Mouse (Mus musculus): ENCODE measurements around the gene Ldlrad3. TPM values are rescaled to one million over a fixed set of nuclear protein-coding genes. Genes with fewer than 3 reads are reported as not detected.
A peak's percentile ranks its signal among the peaks of the same experiment; 100 is the strongest.

Ldlrad3 gene
- total RNA-seq, 1 experiment from 2014 or later = 10.2 TPM

- ATAC-seq (replicated peaks in 1 of 2; ENCODE audit: insufficient read depth in 1 of 2, low FRiP score in 2 of 2, low TSS enrichment in 1 of 2, low read depth in 1 of 2, poor library complexity in 2 of 2, severe bottlenecking in 2 of 2) = no peak
Measured at GRCm38 (mm10) chr2:102009766-102010265, 176.4 kb downstream of the Ldlrad3 start.

DNA sequence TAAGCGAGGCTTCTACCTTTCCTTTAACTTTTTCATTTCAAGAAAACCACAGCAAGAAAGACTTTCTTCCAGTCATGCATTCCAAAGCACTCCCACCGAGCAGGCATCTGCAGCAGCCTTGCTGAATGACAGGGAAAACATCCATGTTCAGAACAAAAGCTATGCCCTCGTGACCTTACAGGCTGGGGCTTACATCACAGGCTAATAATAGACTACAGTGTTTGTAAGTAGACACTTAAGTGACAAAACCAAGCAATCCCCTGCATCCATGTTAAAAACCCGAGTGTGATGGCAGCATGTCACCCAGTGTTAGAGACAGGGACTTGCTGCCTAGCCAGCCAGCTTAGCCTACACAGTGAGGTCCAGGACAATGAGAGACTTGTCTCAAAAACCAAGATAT lies 180.0 kb downstream of the Ldlrad3 start:
- no peak for ATAC-seq (replicated peaks in 1 of 2; ENCODE audit: insufficient read depth in 1 of 2, low FRiP score in 2 of 2, low TSS enrichment in 1 of 2, low read depth in 1 of 2, poor library complexity in 2 of 2, severe bottlenecking in 2 of 2)

DNA sequence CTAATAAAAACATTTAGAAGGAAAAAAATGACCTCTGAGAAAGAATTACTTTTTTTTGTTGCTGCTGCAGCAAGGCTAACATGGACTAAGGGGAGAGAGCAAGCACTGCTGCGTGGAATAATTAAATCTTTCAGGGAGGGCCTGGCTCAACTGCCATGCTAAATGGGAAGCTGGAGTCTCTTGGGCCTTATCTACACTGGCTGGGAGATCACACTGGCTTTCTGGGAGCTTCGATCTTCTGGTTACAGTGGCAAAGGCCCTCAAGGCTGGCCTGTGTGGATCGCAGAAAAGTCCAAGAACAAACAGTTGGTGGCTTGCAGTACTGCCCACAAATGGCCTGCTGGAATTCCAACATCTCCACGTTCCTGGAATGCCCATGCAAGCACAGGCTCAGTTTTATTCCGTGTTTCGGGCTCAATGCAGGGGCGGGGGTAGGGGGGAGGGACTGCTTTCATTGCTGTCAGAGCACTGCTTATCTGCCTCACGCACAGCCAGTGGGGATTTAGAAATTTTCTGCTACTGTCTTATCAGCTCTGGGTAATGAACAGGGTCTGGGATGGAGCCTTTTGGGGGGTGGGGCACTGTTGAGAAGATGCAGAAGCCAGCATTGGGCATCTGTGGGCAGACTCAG lies 180.7 kb downstream of the Ldlrad3 start:
- ATAC-seq (replicated peaks in 1 of 2; ENCODE audit: insufficient read depth in 1 of 2, low FRiP score in 2 of 2, low TSS enrichment in 1 of 2, low read depth in 1 of 2, poor library complexity in 2 of 2, severe bottlenecking in 2 of 2) = no peak

- no peak for ATAC-seq (replicated peaks in 1 of 2; ENCODE audit: insufficient read depth in 1 of 2, low FRiP score in 2 of 2, low TSS enrichment in 1 of 2, low read depth in 1 of 2, poor library complexity in 2 of 2, severe bottlenecking in 2 of 2)
Measured at GRCm38 (mm10) chr2:102003776-102004264, 182.4 kb downstream of the Ldlrad3 start.

- no peak for ATAC-seq (replicated peaks in 1 of 2; ENCODE audit: insufficient read depth in 1 of 2, low FRiP score in 2 of 2, low TSS enrichment in 1 of 2, low read depth in 1 of 2, poor library complexity in 2 of 2, severe bottlenecking in 2 of 2)
Measured at GRCm38 (mm10) chr2:102002974-102003775, 183.0 kb downstream of the Ldlrad3 start.

GRCm38 (mm10) chr2:102002408-102002973 lies 183.7 kb downstream of the Ldlrad3 start:
- peak; percentile 23 to 49; a peak in 2 of 4 replicates for ATAC-seq (replicated peaks in 1 of 2; ENCODE audit: insufficient read depth in 1 of 2, low FRiP score in 2 of 2, low TSS enrichment in 1 of 2, low read depth in 1 of 2, poor library complexity in 2 of 2, severe bottlenecking in 2 of 2)

DNA sequence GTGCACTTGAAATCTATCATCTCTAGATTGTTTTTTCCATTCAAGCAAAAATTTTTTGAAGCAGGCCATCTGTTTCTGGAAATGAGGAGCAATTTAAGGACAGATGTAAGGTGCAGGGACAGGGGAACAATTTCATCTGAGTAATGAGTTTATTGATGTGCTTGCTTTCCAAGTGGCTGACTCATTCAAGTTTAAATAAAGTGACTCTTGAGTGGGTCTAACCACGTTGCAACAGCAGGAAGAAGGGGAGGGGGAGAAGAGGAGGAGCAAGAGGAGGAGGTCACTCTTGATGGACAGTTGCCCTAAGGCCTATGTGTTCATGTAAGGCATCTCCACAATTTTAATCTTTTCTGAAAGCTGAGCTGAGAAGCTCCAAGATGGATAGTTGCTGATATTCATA lies 184.5 kb downstream of the Ldlrad3 start:
- ATAC-seq (replicated peaks in 1 of 2; ENCODE audit: insufficient read depth in 1 of 2, low FRiP score in 2 of 2, low TSS enrichment in 1 of 2, low read depth in 1 of 2, poor library complexity in 2 of 2, severe bottlenecking in 2 of 2) = no peak

DNA sequence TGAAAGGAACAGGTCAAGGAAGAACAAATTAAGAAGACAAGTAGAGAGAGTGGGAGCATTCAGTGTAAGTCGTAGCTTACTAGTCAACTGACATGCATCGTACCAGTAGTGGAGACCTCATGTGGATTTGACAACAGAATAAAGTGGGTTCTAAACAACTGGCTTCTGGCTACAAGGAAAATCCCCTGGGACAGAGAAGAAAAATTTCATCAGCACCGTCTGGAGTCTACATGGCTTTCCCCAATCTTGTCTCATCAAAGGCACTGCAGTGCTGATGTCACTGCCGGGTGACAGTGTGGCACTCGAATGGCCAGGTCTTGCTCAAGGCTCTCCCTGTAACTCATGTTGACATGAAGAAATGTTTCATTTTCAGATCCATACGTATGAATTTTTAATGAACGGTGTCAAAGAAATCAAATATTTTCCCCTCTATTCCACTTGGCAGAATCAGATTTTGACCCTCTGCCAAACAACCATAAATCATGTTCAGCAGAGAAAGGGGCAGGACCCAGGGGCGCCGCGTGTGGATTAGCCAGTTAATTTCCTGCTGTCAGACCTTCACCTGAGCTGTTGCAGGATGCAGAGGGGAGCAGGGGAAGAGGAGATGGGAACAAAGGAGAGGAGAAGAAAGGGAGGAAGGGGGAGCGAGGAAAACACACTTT lies 187.1 kb downstream of the Ldlrad3 start:
- peak in 1 of 2 experiments; percentile 43; a peak in 1 of 4 replicates for ATAC-seq (replicated peaks in 1 of 2; ENCODE audit: insufficient read depth in 1 of 2, low FRiP score in 2 of 2, low TSS enrichment in 1 of 2, low read depth in 1 of 2, poor library complexity in 2 of 2, severe bottlenecking in 2 of 2)

DNA sequence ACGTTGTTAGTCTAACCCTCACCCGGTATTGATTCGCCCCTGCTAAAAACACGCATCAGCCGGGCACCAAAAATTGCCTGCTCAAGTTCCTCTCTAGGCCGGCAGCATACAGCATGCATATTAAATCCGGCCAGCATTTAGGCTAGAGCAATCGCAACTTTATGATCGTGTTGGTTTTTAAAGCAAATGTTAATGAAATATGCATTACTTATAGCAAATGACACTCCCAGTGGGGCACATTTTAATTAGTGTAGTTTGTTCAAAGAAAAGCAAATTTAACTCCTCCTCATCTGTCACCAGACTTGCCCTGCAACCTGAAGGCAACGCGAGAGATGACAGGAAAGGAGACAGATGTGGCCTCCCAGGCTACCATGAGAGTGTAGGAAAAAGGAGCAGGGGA lies 189.2 kb downstream of the Ldlrad3 start:
- ATAC-seq (replicated peaks in 1 of 2; ENCODE audit: insufficient read depth in 1 of 2, low FRiP score in 2 of 2, low TSS enrichment in 1 of 2, low read depth in 1 of 2, poor library complexity in 2 of 2, severe bottlenecking in 2 of 2) = no peak

- ATAC-seq (replicated peaks in 1 of 2; ENCODE audit: insufficient read depth in 1 of 2, low FRiP score in 2 of 2, low TSS enrichment in 1 of 2, low read depth in 1 of 2, poor library complexity in 2 of 2, severe bottlenecking in 2 of 2) = no peak
Measured at GRCm38 (mm10) chr2:101992574-101993310, 193.4 kb downstream of the Ldlrad3 start.

- ATAC-seq (replicated peaks in 1 of 2; ENCODE audit: insufficient read depth in 1 of 2, low FRiP score in 2 of 2, low TSS enrichment in 1 of 2, low read depth in 1 of 2, poor library complexity in 2 of 2, severe bottlenecking in 2 of 2) = peak; percentile 42 to 59; a peak in 2 of 4 replicates
Measured at GRCm38 (mm10) chr2:101991726-101992125, 194.5 kb downstream of the Ldlrad3 start.

DNA sequence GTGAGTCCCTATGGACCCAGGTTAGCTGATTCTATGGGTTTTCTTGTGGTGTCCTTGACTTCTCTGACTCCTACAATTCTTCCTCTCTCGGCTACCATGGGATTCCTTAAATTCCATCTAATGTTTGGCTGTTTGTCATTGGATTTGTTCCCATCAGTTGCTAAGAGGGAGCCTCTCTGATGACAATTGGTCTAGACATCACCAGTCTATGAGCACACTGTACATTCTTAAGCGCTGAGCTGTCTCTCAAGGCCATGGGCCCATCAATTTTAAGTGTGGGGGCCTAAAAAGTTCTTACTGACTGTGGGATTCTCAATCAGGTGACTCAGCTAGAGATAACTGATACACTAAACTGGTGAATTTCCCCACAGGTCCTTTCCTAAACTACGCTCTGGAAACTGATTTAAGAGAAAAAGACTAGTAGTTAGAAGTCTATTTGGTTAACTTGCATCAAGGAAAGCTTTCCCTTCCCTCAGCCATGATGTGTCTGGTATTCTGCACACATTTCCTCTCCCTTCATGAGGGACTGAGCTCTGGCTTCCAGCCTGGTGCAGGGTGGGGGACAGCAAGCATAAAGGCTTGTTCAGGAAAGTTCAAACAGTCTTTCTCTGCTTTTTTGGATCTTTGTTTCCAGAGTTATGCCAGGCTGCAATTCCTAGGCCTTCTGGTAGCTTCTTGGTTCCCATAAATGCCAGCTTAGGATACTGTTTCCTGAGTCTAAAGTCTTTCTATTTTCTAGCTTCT lies 199.7 kb downstream of the Ldlrad3 start:
- no peak for ATAC-seq (replicated peaks in 1 of 2; ENCODE audit: insufficient read depth in 1 of 2, low FRiP score in 2 of 2, low TSS enrichment in 1 of 2, low read depth in 1 of 2, poor library complexity in 2 of 2, severe bottlenecking in 2 of 2)

DNA sequence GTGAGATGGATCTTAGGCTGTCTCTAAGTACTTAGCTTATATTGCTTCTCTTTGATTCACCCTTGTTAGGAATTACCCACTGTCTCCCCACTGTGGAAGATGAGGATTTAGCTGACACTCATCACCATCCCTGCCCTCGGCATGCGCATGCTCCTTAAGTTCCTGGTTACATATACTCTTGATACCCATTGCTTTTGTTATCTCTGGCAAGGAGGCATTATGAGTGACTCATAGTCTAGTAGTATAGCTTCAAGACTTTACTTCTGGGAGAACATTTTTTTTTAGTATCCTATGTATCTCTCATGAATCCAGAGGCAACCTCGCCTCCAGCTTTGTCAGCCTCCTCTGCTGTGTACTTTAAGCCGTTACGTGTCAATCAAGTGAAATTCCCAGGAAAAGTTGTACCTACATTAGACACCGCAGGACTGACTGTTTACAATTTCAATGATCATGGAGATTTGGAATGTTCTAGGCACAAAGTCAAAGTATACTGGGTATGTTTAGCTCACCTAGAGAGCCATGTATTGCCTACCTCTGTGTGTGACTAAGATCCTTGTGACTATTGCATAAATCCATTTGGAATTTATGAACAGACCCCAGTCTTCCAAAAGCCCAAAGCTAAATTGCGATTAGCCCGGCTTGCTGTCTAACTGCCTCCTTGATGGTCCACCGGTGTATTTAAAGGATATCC lies 202.2 kb downstream of the Ldlrad3 start:
- no peak for ATAC-seq (replicated peaks in 1 of 2; ENCODE audit: insufficient read depth in 1 of 2, low FRiP score in 2 of 2, low TSS enrichment in 1 of 2, low read depth in 1 of 2, poor library complexity in 2 of 2, severe bottlenecking in 2 of 2)

DNA sequence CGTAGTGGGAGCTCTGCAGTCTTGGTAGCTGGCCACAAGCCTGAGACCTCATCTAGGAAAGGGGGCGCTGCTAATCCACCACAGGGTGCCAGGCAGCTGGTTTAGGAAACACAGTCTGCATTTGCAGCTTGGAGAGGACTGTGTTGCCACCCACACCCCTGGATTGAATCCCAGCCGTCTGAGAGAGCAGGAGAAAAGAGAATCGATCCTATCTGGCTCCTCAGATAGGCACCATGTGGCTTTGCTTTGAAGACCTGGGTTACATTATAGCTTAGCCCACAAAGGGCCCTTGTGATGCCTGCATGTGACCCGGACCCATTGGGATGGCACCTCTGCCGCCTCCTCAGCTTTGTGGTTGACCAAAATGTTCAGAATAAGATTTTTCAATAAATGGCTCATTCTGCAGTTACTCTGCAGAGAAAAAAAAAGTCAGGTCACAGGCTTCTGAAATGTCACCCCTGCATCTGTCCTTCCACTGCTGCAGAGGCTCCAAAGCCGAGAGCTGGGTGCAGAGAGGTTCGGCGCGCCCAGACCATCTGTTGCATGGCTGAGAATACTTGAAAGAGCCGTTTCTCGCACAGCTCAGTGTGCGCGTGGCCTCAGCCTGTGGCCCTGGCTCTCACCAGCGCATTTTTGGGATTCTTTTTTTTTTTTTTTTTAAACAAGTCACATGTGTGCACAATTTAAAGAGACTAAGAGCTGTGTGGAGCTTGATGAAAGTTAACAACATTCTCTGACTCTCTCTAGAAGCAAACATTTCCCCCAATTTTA lies 202.9 kb downstream of the Ldlrad3 start:
- ATAC-seq (replicated peaks in 1 of 2; ENCODE audit: insufficient read depth in 1 of 2, low FRiP score in 2 of 2, low TSS enrichment in 1 of 2, low read depth in 1 of 2, poor library complexity in 2 of 2, severe bottlenecking in 2 of 2) = no peak

DNA sequence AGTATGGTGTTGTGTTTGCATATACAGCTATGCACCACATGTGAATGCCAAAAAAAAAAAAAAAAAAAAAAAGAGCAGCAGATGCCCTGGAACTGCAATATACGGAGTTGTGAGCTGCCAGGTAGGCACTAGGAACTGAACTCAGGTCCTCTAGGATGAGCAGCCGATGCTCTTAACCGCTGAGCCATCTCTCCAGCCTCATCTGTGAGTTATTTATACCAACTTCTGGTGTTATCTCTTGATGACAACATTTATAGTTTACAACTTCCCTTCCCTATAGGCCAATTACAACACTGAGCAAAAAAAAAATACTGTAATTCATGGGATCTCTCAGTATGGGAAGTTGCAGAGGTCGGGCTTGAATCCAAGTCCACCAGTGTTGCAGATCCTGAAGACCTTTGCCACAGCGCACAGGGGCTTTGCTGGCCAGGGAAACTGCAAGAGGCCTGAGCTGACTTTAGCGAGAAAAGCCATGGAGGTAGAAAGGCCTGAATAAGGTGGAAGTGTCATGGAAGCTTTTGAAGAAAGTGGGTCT lies 204.2 kb downstream of the Ldlrad3 start:
- no peak for ATAC-seq (replicated peaks in 1 of 2; ENCODE audit: insufficient read depth in 1 of 2, low FRiP score in 2 of 2, low TSS enrichment in 1 of 2, low read depth in 1 of 2, poor library complexity in 2 of 2, severe bottlenecking in 2 of 2)
